Mouse (Mus musculus) CH12.LX (cell line): ENCODE data around the gene Smlr1. TPM values are rescaled to one million over a fixed set of nuclear protein-coding genes. Genes with fewer than 3 reads are reported as not detected.

Source experiments
- DNase-seq: peaks from one replicate; pipeline ENCODE4 v3.0.0-alpha.2; 2013; ENCODE audit errors: extremely low read depth
- H3K27ac ChIP-seq: 2 replicates; pipeline ENCODE4 v1.5.1; 2012; ENCODE audit warnings: low read depth, mild to moderate bottlenecking, control low read depth, moderate library complexity; ENCODE audit not compliant: insufficient read depth
- H3K27me3 ChIP-seq: replicated peaks from 2 replicates; pipeline ENCODE3; 2012; ENCODE audit warnings: inconsistent platforms
- H3K36me3 ChIP-seq, 2 experiments: replicated peaks in 1 of 2; 2 replicates each; pipeline versions ENCODE3 to v1.6.1; 2012; ENCODE audit warnings: inconsistent platforms in 1 of 2, low read length in 1 of 2, mild to moderate bottlenecking in 1 of 2, mixed read lengths in 1 of 2, moderate library complexity in 1 of 2; ENCODE audit not compliant: control insufficient read depth in 1 of 2, insufficient read depth in 1 of 2
- H3K4me1 ChIP-seq, 2 experiments: 2 replicates each; pipeline ENCODE4 v1.6.1; 2012; ENCODE audit warnings: inconsistent platforms in 1 of 2, moderate library complexity in 1 of 2; ENCODE audit not compliant: insufficient read depth in 2 of 2, control insufficient read depth in 1 of 2
- H3K4me2 ChIP-seq: 2 replicates; pipeline ENCODE4 v1.6.1; 2012; ENCODE audit warnings: low read depth, mild to moderate bottlenecking, control low read depth; ENCODE audit not compliant: poor library complexity, insufficient read depth, severe bottlenecking
- H3K4me3 ChIP-seq, 3 experiments: fragments of 150-350 bp in 1 of 3; sonication (generic) in 1 of 3; replicated peaks in 1 of 3; 2 replicates each; pipeline versions ENCODE3 to v1.5.1; 2011 to 2012; ENCODE audit warnings: low read depth in 2 of 3, low read length in 2 of 3, mild to moderate bottlenecking in 2 of 3, moderate library complexity in 2 of 3, control low read depth in 1 of 3, improper control_type of control experiment in 1 of 3, inconsistent platforms in 1 of 3, mixed read lengths in 1 of 3; ENCODE audit not compliant: poor library complexity in 1 of 3
- H3K79me2 ChIP-seq: replicated peaks from 2 replicates; pipeline ENCODE4 v1.6.1; 2012; ENCODE audit warnings: mild to moderate bottlenecking, moderate library complexity; ENCODE audit not compliant: control insufficient read depth, poor library complexity, insufficient read depth, severe bottlenecking; ENCODE audit errors: extremely low read depth
- H3K9ac ChIP-seq: 2 replicates; pipeline ENCODE4 v1.6.1; 2012; ENCODE audit warnings: low read depth, mild to moderate bottlenecking, control low read depth, moderate library complexity; ENCODE audit not compliant: insufficient read depth
- H3K9me3 ChIP-seq: replicated peaks from 2 replicates; pipeline ENCODE3; 2012; ENCODE audit warnings: low read length, inconsistent platforms, mixed read lengths
- EP300 ChIP-seq: IDR thresholded peaks from 2 replicates; pipeline ENCODE4 v1.6.1; 2011; ENCODE audit warnings: low read length, improper control_type of control experiment
- GABPA ChIP-seq: IDR thresholded peaks from 2 replicates; pipeline ENCODE4 v1.6.1; 2012; ENCODE audit warnings: low read depth, low read length, improper control_type of control experiment, inconsistent platforms; ENCODE audit not compliant: insufficient replicate concordance
- HCFC1 ChIP-seq: IDR thresholded peaks from 2 replicates; pipeline ENCODE4 v1.6.1; 2012; ENCODE audit warnings: low read depth, mild to moderate bottlenecking, inconsistent platforms, low read length, improper control_type of control experiment
- IRF4 ChIP-seq: IDR thresholded peaks from 2 replicates; pipeline ENCODE4 v1.6.1; 2014; ENCODE audit warnings: low read depth, mild to moderate bottlenecking, inconsistent platforms, low read length, improper control_type of control experiment
- JUN ChIP-seq: IDR thresholded peaks from 2 replicates; pipeline ENCODE4 v1.6.1; 2011; ENCODE audit warnings: low read depth, mild to moderate bottlenecking, low read length, improper control_type of control experiment, moderate library complexity; ENCODE audit not compliant: insufficient read depth
- MAX ChIP-seq: IDR thresholded peaks from 2 replicates; pipeline ENCODE4 v1.6.1; 2011; ENCODE audit warnings: low read length, improper control_type of control experiment
- NRF1 ChIP-seq: IDR thresholded peaks from 2 replicates; pipeline ENCODE4 v1.6.1; 2014; ENCODE audit warnings: low read depth, mild to moderate bottlenecking, inconsistent platforms, low read length, improper control_type of control experiment, moderate library complexity
- PAX5 ChIP-seq: IDR thresholded peaks from 2 replicates; pipeline ENCODE4 v1.6.1; 2012; ENCODE audit warnings: low read length, inconsistent platforms, mixed read lengths
- POLR2AphosphoS2 ChIP-seq: IDR thresholded peaks from 2 replicates; pipeline ENCODE4 v1.6.1; 2011; ENCODE audit warnings: low read depth, low read length, improper control_type of control experiment
- RAD21 ChIP-seq: IDR thresholded peaks from 2 replicates; pipeline ENCODE4 v1.6.1; 2011; ENCODE audit warnings: low read depth, mild to moderate bottlenecking, low read length, improper control_type of control experiment, moderate library complexity
- RCOR1 ChIP-seq: conservative IDR thresholded peaks from 2 replicates; pipeline ENCODE4 v1.6.1; 2012; ENCODE audit warnings: low read depth, mild to moderate bottlenecking, inconsistent platforms, low read length, improper control_type of control experiment
- TBP ChIP-seq: conservative IDR thresholded peaks from 2 replicates; pipeline ENCODE4 v1.6.1; 2011; ENCODE audit warnings: low read depth, low read length, improper control_type of control experiment
- USF2 ChIP-seq: conservative IDR thresholded peaks from 2 replicates; pipeline ENCODE4 v1.6.1; 2011; ENCODE audit warnings: low read depth, low read length, improper control_type of control experiment
- ZKSCAN1 ChIP-seq: IDR thresholded peaks from 2 replicates; pipeline ENCODE4 v1.6.1; 2012; ENCODE audit warnings: low read depth, inconsistent platforms, low read length, improper control_type of control experiment, borderline replicate concordance
- dilution Hi-C: fragments of 300-500 bp; cut with MboI; formaldehyde crosslinking; loops from 2 replicates; pipeline ENCODE4 v1.14.3; 2020; ENCODE audit warnings: low sequenced_read_pairs; ENCODE audit not compliant: extremely low pct_unique_long_range_greater_than_20kb, extremely low pct_ligation_motif_present
- in situ Hi-C: fragments of 300-500 bp; cut with MboI; formaldehyde crosslinking; loops from 3 replicates; pipeline ENCODE4 v1.14.3; 2019; ENCODE audit warnings: low sequenced_read_pairs, low pct_ligation_motif_present, low pct_unique_long_range_greater_than_20kb, mixed read lengths
- polyA plus RNA-seq: library from polyadenylated mRNA; unstranded; fragments of >175 nt; gene quantifications from 2 replicates; pipeline ENCODE4 v1.2.1, GENCODE M21; 2012; ENCODE audit warnings: low read depth; ENCODE audit not compliant: insufficient read length
- total RNA-seq, 2 experiments: library from RNA; depleted of rRNA; stranded (reverse); fragments of 300-350 nt in 1 of 2; fragments of >200 nt in 1 of 2; gene quantifications; 2 replicates each; pipeline ENCODE4 v1.2.3; 2012 to 2014

Gene Smlr1
- total and polyA plus RNA-seq, 3 experiments, result not detected

DNA sequence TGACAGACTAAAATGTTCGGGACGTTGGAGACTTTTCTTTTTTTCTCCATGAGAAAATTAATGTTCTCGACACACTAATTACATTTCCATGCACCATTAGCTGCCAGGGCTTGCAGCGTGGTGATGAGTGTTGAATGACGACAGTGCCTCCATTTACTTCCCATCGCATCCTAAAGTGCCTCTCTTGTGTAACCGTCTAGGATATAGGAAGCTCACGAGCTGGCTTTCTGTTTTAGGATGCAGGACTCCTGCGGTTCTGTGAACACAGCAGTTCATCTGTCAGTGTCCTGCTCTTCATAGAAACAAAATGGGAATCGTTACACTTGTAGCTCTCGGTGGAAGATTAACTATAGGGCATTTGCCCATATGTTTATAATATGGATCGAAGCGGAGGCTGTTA is 4.7 kb downstream of the Smlr1 start:
- no peak for TF ChIP-seq IRF4
- no peak for TF ChIP-seq USF2
- no peak for TF ChIP-seq HCFC1
- no peak for TF ChIP-seq MAX
- TF ChIP-seq JUN, result no peak
- no peak for TF ChIP-seq POLR2AphosphoS2
- no peak for TF ChIP-seq RAD21
- no peak for TF ChIP-seq PAX5
- TF ChIP-seq GABPA, result no peak
- TF ChIP-seq ZKSCAN1, result no peak
- DNase-seq, result no peak

DNA sequence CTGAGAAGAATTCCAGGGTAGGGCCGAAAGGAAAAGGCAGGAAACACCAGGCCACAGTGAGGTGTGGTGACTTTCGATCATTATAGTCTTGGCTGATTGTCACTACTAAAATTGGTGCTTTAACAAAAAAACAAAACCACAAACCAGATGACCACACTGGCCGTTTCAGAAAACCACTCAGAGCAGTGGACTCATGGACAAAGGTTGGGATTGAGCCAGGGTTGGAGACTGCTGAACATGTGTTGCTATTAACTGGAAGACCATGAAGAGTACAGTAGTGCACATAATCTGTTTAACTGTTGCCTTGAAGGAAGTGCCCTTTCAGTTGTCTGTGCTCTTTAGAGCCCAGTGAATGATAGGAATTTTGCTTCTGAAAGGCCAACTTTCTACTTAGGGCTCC is 8.9 kb downstream of the Smlr1 start:
- H3K4me2 ChIP-seq, result no peak overlapping the region
- no peak overlapping the region for H3K9ac ChIP-seq
- no peaks in the 10 kb centered on the region for H3K27me3 ChIP-seq
- no peak overlapping the region for H3K27ac ChIP-seq
- DNase-seq, result no peak
- H3K4me3 ChIP-seq, result no peak overlapping the region
- no peak for TF ChIP-seq RCOR1
- TF ChIP-seq TBP, result no peak
- no peak for TF ChIP-seq NRF1
- H3K79me2 ChIP-seq, result no peaks in the 10 kb centered on the region
- in situ Hi-C loops, result no loop called here
- H3K36me3 ChIP-seq, result peaks cover 4 to 21% of the 10 kb centered on the region in 2 experiments
- dilution Hi-C loops, result no loop called here
- no peaks in the 10 kb centered on the region for H3K4me1 ChIP-seq
- H3K9me3 ChIP-seq, result no peaks in the 10 kb centered on the region

More for the DNA sequence above, 4.7 kb downstream of the Smlr1 start:
- Histone ChIP-seq H3K27me3 (no peaks in the 10 kb centered on the region), H3K4me2 (no peak overlapping the region), H3K9me3 (no peaks in the 10 kb centered on the region), H3K4me1 (no peaks in the 10 kb centered on the region), H3K79me2 (no peaks in the 10 kb centered on the region), H3K4me3 (no peak overlapping the region), H3K27ac (no peak overlapping the region), H3K36me3 (no peaks in the 10 kb centered on the region), H3K9ac (no peak overlapping the region)
- in situ Hi-C loops, result no loop called here
- dilution Hi-C loops, result no loop called here

GRCm38 (mm10) chr10:25526622-25527021 is 9.4 kb downstream of the Smlr1 start:
- Histone ChIP-seq H3K4me1 (no peaks in the 10 kb centered on the region), H3K4me2 (no peak overlapping the region), H3K79me2 (no peaks in the 10 kb centered on the region), H3K27me3 (no peaks in the 10 kb centered on the region), H3K9ac (no peak overlapping the region), H3K9me3 (no peaks in the 10 kb centered on the region), H3K4me3 (no peak overlapping the region), H3K27ac (no peak overlapping the region), H3K36me3 (peaks cover 4 to 25% of the 10 kb centered on the region in 2 experiments)
- no peak for TF ChIP-seq POLR2AphosphoS2
- no peak for TF ChIP-seq EP300
- TF ChIP-seq RCOR1, result no peak
- dilution Hi-C loops, result no loop called here
- DNase-seq, result no peak
- in situ Hi-C loops, result no loop called here
